Mouse (Mus musculus) liver, embryonic 16.5 days (tissue): ENCODE results near the gene Trp63. TPM values are rescaled to one million over a fixed set of nuclear protein-coding genes. Genes with fewer than 3 reads are reported as not detected.
"Not testable (repeated sequence)": the region's sequence is repeated elsewhere in the genome, so short reads cannot be mapped to it uniquely, and the experiment has no call there.

Experiments used
- ATAC-seq: fragments of 200-750 bp; cut with Nextera tagmentation; 2 replicates; pipeline ENCODE4 v1.8.0; 2017; ENCODE audit warnings: low read depth, mild to moderate bottlenecking, moderate number of reproducible peaks, moderate library complexity
- H3K27ac ChIP-seq: fragments of 300-500 bp; sonication (generic); 2 replicates; pipeline ENCODE4 v1.5.1; 2014; ENCODE audit warnings: mild to moderate bottlenecking, low read length
- H3K27me3 ChIP-seq: fragments of 300-500 bp; sonication (generic); 2 replicates; pipeline ENCODE4 v1.6.1; 2014; ENCODE audit warnings: low read depth, low read length, mixed read lengths; ENCODE audit not compliant: control insufficient read depth, insufficient read depth
- H3K36me3 ChIP-seq: fragments of 300-500 bp; sonication (generic); 2 replicates; pipeline ENCODE4 v1.6.1; 2014; ENCODE audit warnings: mild to moderate bottlenecking; ENCODE audit not compliant: control insufficient read depth, insufficient read depth
- H3K4me1 ChIP-seq: fragments of 300-500 bp; sonication (generic); 2 replicates; pipeline ENCODE4 v1.6.1; 2014; ENCODE audit warnings: low read depth, low read length, mixed read lengths; ENCODE audit not compliant: control insufficient read depth
- H3K4me2 ChIP-seq: fragments of 300-500 bp; sonication (generic); 2 replicates; pipeline ENCODE4 v1.6.1; 2014; ENCODE audit warnings: low read depth, low read length, mixed read lengths
- H3K4me3 ChIP-seq: fragments of 300-500 bp; sonication (generic); 2 replicates; pipeline ENCODE4 v1.5.1; 2014; ENCODE audit warnings: low read depth, mild to moderate bottlenecking, low read length
- H3K9ac ChIP-seq: fragments of 300-500 bp; sonication (generic); 2 replicates; pipeline ENCODE4 v1.6.1; 2014; ENCODE audit warnings: low read depth, low read length
- H3K9me3 ChIP-seq: fragments of 300-500 bp; sonication (generic); replicated peaks from 2 replicates; pipeline ENCODE4 v1.6.1; 2016; ENCODE audit warnings: low read length; ENCODE audit not compliant: control insufficient read depth
- WGBS: fragments of 180-500 bp; shearing (Covaris S2); extraction: QIAGEN DNeasy Blood & Tissue Kit; methylation state at CpG from one replicate; pipeline ENCODE4 v1.1.7; 2014; ENCODE audit not compliant: insufficient replicate concordance; 5-methylcytosine and 5-hydroxymethylcytosine counted together
- polyA plus RNA-seq: library from polyadenylated mRNA; unstranded; fragments of >200 nt; fragmentation: Nextera tagmentation; extraction: Ambion mirVana; gene quantifications from 2 replicates; pipeline ENCODE4 v1.2.1, GENCODE M21; 2015

Gene Trp63
- 0.04 and 0.05 TPM in 2 replicates for polyA plus RNA-seq

DNA sequence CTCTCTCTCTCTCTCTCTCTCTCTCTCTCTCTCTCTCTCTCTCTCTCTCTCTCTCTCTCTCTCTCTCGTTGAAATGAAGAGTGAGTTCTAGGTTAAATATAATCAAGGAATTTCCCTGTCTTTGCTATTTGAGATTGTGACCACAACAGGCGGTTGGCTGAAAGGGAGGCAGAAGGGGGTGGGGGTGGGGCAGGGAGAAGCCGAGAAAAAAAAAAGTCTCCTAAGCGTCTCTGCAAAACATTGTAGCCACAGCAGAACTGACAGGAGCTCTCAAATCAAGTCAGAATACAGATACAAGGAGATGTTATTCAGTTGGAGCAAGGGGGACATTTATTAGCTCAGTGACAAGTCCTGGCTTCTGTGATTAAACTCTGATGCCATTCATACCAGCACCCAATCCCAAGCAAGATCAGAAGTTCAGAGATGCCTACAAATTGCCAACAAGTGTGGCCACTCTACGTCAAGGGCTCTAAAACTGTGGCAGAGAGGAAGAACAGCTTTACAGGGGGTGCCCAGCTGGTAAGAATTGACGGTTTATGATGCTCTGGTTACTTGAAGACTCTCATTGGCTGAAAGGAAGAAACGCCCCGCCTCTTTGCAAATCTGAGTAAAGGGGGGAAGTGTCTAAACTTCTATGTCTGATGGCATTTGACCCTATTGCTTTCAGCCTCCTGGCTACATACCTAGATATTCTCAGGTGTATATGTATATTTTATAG lies at the start of gene Trp63:
Trp63 (plus strand) TSS at position 233 of the 718 bp plus-strand sequence.
- WGBS = 26% methylated on average over 8 of the region's 8 CpGs
- Histone ChIP-seq H3K9me3 (no peaks in the 10 kb centered on the region), H3K4me2 (no peak within 1 kb of the TSS), H3K4me1 (no peaks in the 10 kb centered on the region), H3K27me3 (no peaks in the 10 kb centered on the region), H3K27ac (no peak within 1 kb of the TSS), H3K4me3 (no peak within 1 kb of the TSS), H3K36me3 (no peaks in the 10 kb centered on the region), H3K9ac (no peak within 1 kb of the TSS)
- no peak for ATAC-seq

DNA sequence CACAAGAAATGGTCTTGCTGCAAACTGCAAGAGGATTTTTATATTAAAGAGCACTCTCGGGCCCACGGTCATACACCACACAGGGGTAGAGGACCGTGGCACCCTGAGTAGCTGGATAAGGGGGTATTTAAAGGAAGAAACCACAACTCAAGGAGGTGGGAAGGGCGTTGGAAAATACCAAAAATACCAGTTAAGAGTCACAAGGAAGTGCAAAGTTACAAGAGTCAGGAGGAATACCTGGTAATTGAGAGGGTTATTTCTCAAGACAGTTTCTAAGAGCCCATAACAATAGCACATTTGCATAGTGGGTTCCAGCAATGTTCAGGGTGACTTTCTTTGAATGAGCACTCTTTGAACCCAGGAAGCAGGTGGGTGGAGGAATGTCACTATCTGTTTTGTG lies 38.8 kb upstream of the Trp63 start:
- H3K4me1 ChIP-seq, H3K9ac ChIP-seq, H3K9me3 ChIP-seq, H3K27me3 ChIP-seq, H3K4me3 ChIP-seq, H3K36me3 ChIP-seq, ATAC-seq, H3K4me2 ChIP-seq, H3K27ac ChIP-seq: not testable (repeated sequence)
- 53% methylated on average over 4 of the region's 4 CpGs for WGBS

DNA sequence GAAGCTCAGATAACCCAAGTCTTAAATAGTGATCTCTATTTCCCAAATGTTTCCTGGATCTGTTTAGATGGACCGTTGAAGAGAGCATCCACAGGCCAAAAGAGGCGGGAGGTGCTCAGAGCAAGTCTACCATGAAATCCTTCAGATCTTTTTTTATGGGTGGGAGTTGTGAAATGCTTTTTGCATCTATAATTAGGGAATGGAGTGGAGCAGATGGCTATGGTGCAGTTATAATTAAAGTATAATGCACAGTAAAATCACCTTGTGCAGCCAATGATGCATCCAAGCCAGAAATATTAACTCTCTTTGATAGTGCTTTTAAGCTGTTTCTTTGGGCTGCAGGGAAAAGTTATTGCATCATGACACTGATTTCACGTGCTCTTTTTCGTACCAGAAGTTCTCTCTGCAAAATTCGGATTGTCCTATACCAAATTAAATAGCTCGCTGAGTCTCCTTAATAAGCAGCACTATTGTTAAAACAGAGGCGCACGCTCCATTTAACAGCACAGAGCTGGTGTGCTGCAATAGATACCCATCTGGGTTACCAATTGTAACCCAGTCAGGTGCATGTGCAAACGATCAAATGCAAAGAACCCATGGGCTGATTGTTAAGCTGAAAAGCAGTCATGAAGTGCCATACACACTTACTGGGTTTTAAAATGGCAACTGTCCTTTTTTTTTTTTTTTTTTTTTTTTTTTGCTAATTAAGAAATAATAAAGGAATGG lies 22.9 kb upstream of the Trp63 start:
- Histone ChIP-seq H3K9ac (no peak overlapping the region), H3K36me3 (no peaks in the 10 kb centered on the region), H3K27me3 (no peaks in the 10 kb centered on the region), H3K27ac (no peak overlapping the region), H3K4me2 (no peak overlapping the region), H3K4me1 (no peaks in the 10 kb centered on the region), H3K4me3 (no peak overlapping the region), H3K9me3 (no peaks in the 10 kb centered on the region)
- no peak for ATAC-seq
- 73% methylated on average over 9 of the region's 9 CpGs for WGBS

DNA sequence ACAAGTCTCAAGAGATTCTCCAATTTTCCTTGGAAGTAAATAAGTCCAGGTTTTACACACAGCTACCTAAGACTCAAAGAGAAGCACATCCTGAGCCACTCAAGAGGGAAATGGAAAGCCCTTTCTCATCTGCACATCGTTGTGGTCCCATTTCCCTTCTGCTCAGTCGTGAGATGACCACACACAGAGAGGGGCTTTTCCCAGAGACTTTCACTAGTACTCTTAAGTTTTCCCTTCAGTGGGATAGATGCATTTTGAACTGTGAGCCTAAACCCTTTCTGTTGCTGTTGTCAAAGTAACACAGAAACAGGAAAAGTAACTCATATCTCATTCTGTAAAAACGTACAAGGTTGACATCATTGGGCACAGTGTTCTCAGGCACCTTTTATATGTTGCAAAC lies 20.4 kb upstream of the Trp63 start:
- no peaks in the 10 kb centered on the region for H3K27me3 ChIP-seq
- H3K9me3 ChIP-seq = no peaks in the 10 kb centered on the region
- no peak overlapping the region for H3K4me3 ChIP-seq
- 43% methylated on average over 3 of the region's 3 CpGs for WGBS
- H3K4me2 ChIP-seq = no peak overlapping the region
- H3K36me3 ChIP-seq = no peaks in the 10 kb centered on the region
- H3K4me1 ChIP-seq = no peaks in the 10 kb centered on the region
- H3K9ac ChIP-seq = no peak overlapping the region
- no peak for ATAC-seq
- H3K27ac ChIP-seq = no peak overlapping the region

DNA sequence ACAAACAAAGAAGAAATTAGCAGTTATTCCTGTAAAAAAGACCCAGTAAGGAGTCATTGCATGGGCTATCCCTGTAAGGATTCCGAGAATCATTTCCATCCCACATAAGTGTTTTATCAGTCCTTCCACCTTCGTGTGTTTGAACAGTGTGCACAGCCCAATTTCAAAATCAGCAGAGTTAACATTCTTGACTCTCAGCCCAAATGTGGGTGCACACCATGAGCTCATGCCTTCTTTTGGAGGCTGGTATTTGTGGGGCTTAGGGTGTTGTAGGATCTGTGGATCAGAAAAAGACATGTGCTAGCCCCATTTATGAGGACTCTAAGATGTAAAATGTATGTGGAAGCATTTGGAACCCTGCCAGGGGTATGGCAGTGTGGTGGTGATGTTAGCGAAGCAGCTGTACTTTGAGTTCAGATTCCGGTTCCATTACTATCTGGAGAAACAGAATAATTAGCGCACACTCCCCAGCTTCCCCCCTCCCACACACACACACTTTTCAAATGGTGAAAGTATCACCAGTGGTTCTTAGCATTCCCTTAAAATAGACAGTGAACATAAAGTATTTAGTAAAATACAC lies 9.6 kb upstream of the Trp63 start:
- Histone ChIP-seq H3K9me3 (no peaks in the 10 kb centered on the region), H3K27ac (no peak overlapping the region), H3K4me2 (no peak overlapping the region), H3K36me3 (no peaks in the 10 kb centered on the region), H3K4me3 (no peak overlapping the region), H3K27me3 (no peaks in the 10 kb centered on the region), H3K9ac (no peak overlapping the region), H3K4me1 (no peaks in the 10 kb centered on the region)
- no peak for ATAC-seq
- WGBS = 59% methylated on average over 5 of the region's 5 CpGs

DNA sequence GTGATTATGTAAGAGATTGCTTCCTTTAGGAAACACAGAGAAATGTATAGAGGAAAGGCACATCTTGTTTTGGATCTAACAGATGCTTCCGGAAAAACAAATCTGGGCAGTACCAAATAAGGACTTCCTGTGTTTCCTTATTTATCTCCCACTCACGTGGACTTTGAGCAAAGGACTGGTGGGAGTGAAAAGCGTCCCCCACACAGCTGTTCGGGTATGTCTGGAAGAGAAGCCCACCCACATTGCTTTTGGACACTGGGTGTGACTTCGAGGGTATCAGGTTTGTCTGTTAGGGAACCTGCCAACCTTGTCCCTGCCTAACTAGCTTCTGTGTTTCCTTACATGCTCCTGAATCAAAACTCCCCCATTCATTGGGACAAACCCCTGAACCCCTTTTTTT lies 3.2 kb upstream of the Trp63 start:
- H3K36me3 ChIP-seq = no peaks in the 10 kb centered on the region
- no peak overlapping the region for H3K9ac ChIP-seq
- no peaks in the 10 kb centered on the region for H3K4me1 ChIP-seq
- H3K4me2 ChIP-seq = no peak overlapping the region
- H3K4me3 ChIP-seq = no peak overlapping the region
- WGBS = 33% methylated on average over 5 of the region's 5 CpGs
- ATAC-seq = no peak
- H3K27ac ChIP-seq = no peak overlapping the region
- H3K27me3 ChIP-seq = no peaks in the 10 kb centered on the region
- no peaks in the 10 kb centered on the region for H3K9me3 ChIP-seq

DNA sequence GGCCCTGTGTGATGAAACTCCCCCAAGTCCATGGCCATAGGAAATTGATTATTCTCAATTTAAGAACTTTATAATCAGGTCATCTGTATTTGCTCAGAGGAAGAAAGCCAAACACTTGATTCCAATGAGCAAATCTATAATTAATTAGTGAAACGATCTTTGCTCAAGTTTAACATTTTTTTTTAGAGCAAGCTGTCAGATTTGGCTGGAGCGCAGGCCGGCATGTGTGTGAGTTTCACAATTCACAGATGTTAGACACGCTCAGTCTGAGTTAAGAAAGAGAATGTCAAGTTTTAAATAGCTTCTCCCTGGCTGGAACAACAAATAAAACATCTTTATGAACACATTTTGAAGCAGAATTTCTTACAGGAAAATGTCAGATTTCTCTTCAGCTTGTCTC lies 1.0 kb upstream of the Trp63 start:
- no peaks in the 10 kb centered on the region for H3K27me3 ChIP-seq
- H3K36me3 ChIP-seq = no peaks in the 10 kb centered on the region
- H3K4me3 ChIP-seq = no peak overlapping the region
- H3K4me1 ChIP-seq = no peaks in the 10 kb centered on the region
- H3K27ac ChIP-seq = no peak overlapping the region
- no peak overlapping the region for H3K9ac ChIP-seq
- ATAC-seq = no peak
- no peak overlapping the region for H3K4me2 ChIP-seq
- 58% methylated on average over 4 of the region's 4 CpGs for WGBS
- H3K9me3 ChIP-seq = no peaks in the 10 kb centered on the region

DNA sequence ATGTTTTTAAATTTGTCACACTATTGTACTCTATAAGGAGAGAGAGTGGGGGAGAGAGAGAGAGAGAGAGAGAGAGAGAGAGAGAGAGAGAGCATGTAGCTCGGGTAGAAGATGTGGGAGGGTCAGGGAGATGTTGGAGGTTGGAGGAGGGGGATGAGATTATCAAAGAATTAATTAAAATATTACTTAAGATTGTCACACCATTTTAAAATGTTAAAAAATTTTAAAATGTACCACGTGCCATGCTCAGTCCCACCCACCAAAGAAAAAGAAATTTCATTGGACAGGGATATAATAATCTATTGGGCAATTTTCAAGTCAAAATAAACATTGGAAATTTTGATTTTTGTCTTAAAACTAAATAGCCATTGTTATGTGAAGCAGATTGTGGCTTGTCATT lies 1.0 kb downstream of the Trp63 start:
- H3K27me3 ChIP-seq = no peaks in the 10 kb centered on the region
- H3K4me3 ChIP-seq = no peak overlapping the region
- H3K9me3 ChIP-seq = no peaks in the 10 kb centered on the region
- H3K9ac ChIP-seq = no peak overlapping the region
- no peak overlapping the region for H3K27ac ChIP-seq
- no peaks in the 10 kb centered on the region for H3K36me3 ChIP-seq
- ATAC-seq = no peak
- no peaks in the 10 kb centered on the region for H3K4me1 ChIP-seq
- no peak overlapping the region for H3K4me2 ChIP-seq
- 33% methylated on average over 2 of the region's 2 CpGs for WGBS

DNA sequence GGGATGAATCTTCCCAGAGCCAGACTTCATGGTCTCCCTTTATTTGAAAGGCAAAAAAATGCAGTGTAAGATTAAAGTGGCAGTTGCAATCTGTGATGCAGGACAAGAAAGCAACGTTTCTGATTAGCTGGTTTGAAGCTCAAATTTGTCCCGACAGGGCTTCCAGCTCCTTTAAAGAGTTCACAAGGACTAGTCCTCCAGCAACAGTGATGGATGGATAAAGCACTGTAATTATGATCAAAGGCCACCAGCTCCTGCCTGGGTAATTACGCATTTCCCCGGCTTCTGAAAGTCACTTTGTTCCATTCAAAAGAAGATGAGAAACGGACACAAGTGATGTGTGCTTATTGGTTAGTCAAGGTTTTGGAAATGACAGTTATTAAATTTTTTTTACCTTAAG lies 7.0 kb downstream of the Trp63 start:
- ATAC-seq = no peak
- Histone ChIP-seq H3K27ac (no peak overlapping the region), H3K9me3 (no peaks in the 10 kb centered on the region), H3K36me3 (no peaks in the 10 kb centered on the region), H3K4me3 (no peak overlapping the region), H3K4me1 (no peaks in the 10 kb centered on the region), H3K9ac (no peak overlapping the region), H3K4me2 (no peak overlapping the region), H3K27me3 (no peaks in the 10 kb centered on the region)
- WGBS = 37% methylated on average over 5 of the region's 5 CpGs
